Mouse (Mus musculus): ENCODE results near the gene Plscr1.

Plscr1 gene

GRCm38 (mm10) chr9:92249447-92249852 lies at the start of gene Plscr1:
Gene Plscr1 (plus strand): TSS chr9:92249750.
- no peak for DNase-seq (ENCODE audit: low spot score in 2 of 2)

GRCm38 (mm10) chr9:92204397-92204796 lies 45.2 kb upstream of the Plscr1 start:
- no peak for DNase-seq (ENCODE audit: low spot score in 2 of 2)

GRCm38 (mm10) chr9:92207307-92207706 lies 42.2 kb upstream of the Plscr1 start:
- DNase-seq (ENCODE audit: low spot score in 2 of 2): no peak

GRCm38 (mm10) chr9:92207757-92208156 lies 41.8 kb upstream of the Plscr1 start:
- no peak for DNase-seq (ENCODE audit: low spot score in 2 of 2)

- no peak for DNase-seq (ENCODE audit: low spot score in 2 of 2)
These were observed 39.7 kb upstream of the Plscr1 start for GRCm38 (mm10) chr9:92209850-92210249.

- DNase-seq (ENCODE audit: low spot score in 2 of 2): no peak
These were observed 39.1 kb upstream of the Plscr1 start for GRCm38 (mm10) chr9:92210386-92210967.

- no peak for DNase-seq (ENCODE audit: low spot score in 2 of 2)
These were observed 38.5 kb upstream of the Plscr1 start for GRCm38 (mm10) chr9:92211048-92211447.

- DNase-seq (ENCODE audit: low spot score in 2 of 2): no peak
These were observed 32.1 kb upstream of the Plscr1 start for GRCm38 (mm10) chr9:92217484-92217883.

GRCm38 (mm10) chr9:92217896-92218295 lies 31.7 kb upstream of the Plscr1 start:
- DNase-seq (ENCODE audit: low spot score in 2 of 2): no peak

- DNase-seq (ENCODE audit: low spot score in 2 of 2): no peak
These were observed 29.4 kb upstream of the Plscr1 start for GRCm38 (mm10) chr9:92220151-92220550.

- DNase-seq (ENCODE audit: low spot score in 2 of 2): no peak
These were observed 28.1 kb upstream of the Plscr1 start for GRCm38 (mm10) chr9:92221480-92221879.

- no peak for DNase-seq (ENCODE audit: low spot score in 2 of 2)
These were observed 24.8 kb upstream of the Plscr1 start for GRCm38 (mm10) chr9:92224598-92225231.

GRCm38 (mm10) chr9:92226127-92226655 lies 23.4 kb upstream of the Plscr1 start:
- DNase-seq (ENCODE audit: low spot score in 2 of 2): no peak

- no peak for DNase-seq (ENCODE audit: low spot score in 2 of 2)
These were observed 22.8 kb upstream of the Plscr1 start for GRCm38 (mm10) chr9:92226795-92227194.

GRCm38 (mm10) chr9:92228867-92229832 lies 20.4 kb upstream of the Plscr1 start:
- no peak for DNase-seq (ENCODE audit: low spot score in 2 of 2)

- no peak for DNase-seq (ENCODE audit: low spot score in 2 of 2)
These were observed 19.7 kb upstream of the Plscr1 start for GRCm38 (mm10) chr9:92229833-92230205.

GRCm38 (mm10) chr9:92234901-92235458 lies 14.6 kb upstream of the Plscr1 start:
- no peak for DNase-seq (ENCODE audit: low spot score in 2 of 2)

GRCm38 (mm10) chr9:92248773-92249446 lies 640 bp upstream of the Plscr1 start:
- DNase-seq (ENCODE audit: low spot score in 2 of 2): no peak

- DNase-seq (ENCODE audit: low spot score in 2 of 2): peak; percentile 8 to 26
These were observed 630 bp downstream of the Plscr1 start for GRCm38 (mm10) chr9:92249987-92250772.

GRCm38 (mm10) chr9:92252718-92253117 lies 3.2 kb downstream of the Plscr1 start:
- DNase-seq (ENCODE audit: low spot score in 2 of 2): no peak

All from frontal cortex, postnatal 14 days (tissue).